Mouse (Mus musculus): ENCODE measurements around the gene Plekhh1. TPM values are rescaled to one million over a fixed set of nuclear protein-coding genes. Genes with fewer than 3 reads are reported as not detected.
"Not testable (repeated sequence)": the region's sequence is repeated elsewhere in the genome, so short reads cannot be mapped to it uniquely, and the experiment has no call there.

Plekhh1 gene
- total RNA-seq, 2 experiments from 2014 or later = 2.6 to 3.6 TPM

DNA sequence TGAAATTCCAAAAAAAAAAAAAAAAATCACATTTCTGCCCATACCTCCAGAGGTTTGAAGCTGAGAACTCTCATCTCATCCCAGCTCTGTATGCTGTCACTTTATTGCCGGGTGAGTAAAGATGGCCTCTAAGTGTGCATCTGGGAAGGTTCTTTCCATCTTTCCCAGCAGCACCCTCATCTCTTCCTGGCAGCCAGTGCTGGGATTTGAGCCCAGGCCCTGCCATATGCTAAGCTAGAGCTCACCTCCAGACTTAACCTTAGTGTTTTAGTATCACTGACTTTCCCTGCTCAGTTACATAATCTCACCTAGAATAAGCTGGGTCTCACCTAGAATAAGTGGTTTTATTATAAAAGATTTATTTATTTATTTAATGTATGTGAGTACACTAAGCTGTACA, 7.1 kb upstream of the Plekhh1 start:
- intact Hi-C loops (cut with DNase I) = loop anchor here (2.0 kb wide), 1 partner anchor 101 kb away; no protein-coding TSS in a partner anchor
- no peak for DNase-seq (ENCODE audit: low spot score)

DNA sequence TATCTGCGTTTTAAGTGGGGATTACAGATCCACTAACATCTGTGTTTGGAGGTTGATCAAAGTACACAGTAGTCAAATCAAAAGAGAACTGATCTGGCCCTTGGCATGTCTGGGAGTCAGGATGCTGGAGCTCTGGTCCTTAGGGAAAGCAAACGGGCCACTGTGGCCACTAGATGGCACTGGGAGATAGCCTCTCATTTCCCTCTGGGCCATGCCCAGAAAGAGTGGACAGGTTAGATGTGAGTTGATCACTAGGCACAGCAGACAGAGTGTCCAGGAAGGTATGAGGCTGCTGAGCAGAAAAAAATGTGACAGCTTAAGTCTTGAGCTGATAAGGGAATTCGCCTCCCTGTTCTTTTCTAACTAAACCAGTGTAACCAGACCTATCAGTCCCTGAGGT, 6.1 kb upstream of the Plekhh1 start:
- intact Hi-C loops (cut with DNase I) = loop anchor here (1.0 to 2.0 kb wide), 2 partner anchors 69 to 102 kb away; no protein-coding TSS in a partner anchor

DNA sequence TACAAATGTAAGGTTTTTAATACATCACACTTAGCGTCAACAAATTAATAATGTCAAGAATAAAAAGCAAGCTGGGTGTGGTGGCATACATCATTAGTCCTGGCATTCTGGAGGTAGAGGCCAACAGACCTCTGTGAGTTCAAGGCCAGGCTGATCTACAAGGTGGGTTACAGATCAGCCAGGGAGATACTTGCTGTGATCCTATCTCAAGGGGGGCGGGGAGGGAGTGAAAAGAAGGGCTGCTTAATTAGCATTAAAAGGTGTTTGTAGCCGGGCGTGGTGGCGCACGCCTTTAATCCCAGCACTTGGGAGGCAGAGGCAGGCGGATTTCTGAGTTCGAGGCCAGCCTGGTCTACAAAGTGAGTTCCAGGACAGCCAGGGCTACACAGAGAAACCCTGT, 1.4 kb upstream of the Plekhh1 start:
- DNase-seq (ENCODE audit: low spot score) = not testable (repeated sequence)

More for the DNA sequence above, 6.1 kb upstream of the Plekhh1 start:
- no peak for DNase-seq (ENCODE audit: low spot score)

DNA sequence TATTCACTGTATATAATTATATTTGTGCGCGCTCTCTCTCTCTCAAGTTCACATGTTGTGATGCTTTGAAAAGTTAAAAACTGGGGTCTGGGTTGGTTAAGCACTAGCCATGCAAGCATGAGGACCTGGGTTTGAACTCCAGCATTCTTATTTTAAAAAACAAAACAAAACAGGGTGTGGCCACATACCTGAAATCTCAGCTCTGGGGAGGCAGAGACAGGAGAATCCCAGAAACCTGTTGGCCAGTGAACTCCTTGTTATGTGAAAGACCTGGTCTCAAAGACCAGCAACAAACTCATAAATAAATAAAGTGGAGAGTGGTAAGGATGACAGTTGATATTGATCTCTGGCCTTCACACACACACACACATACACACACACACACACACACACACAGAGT, 5.4 kb downstream of the Plekhh1 start:
- intact Hi-C loops (cut with DNase I) = no loop called here
- no peak for DNase-seq (ENCODE audit: low spot score)

More for the DNA sequence above, 1.4 kb upstream of the Plekhh1 start:
- intact Hi-C loops (cut with DNase I) = not testable (repeated sequence)

DNA sequence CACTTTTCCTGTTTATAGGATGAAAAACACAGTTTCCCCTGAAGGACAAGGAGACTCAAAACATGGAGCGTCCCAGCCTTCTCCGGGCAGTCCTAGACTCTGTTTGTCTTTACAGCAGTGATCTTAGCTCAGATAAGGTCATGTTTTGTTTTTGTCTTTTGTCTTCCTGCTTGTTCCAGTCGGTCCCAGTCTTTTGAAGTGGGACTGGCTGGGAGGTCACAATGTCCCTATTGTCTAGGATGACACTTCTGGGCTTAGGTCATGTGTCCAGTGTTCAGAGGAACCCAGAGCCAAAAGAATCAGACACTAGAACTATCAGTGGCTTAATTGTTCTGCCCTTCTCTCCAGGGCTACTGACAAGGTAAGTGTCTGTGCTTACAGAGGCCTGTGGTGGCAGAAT, 6.4 kb downstream of the Plekhh1 start:
- DNase-seq (ENCODE audit: low spot score) = no peak
- intact Hi-C loops (cut with DNase I) = no loop called here

DNA sequence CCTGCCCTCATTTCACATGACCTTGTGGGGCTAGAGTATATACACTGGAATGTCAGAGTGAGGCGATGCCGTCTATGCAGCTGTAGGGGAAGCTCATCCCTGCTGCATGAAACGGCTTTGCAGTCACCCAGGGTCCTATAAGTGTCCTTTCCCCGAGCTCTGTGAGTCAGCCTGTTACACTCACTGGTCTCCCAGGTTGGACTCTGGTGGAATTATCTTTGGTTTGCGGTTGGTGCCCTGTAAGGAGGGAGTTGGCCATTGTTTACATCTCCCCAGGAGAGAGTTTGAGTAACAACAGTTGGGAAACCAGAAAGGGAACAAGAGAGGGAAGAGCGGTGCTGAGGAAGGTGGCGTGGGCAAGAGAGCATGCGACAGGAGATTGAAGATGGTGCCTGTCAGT, 10.7 kb downstream of the Plekhh1 start:
- intact Hi-C loops (cut with DNase I) = no loop called here

DNA sequence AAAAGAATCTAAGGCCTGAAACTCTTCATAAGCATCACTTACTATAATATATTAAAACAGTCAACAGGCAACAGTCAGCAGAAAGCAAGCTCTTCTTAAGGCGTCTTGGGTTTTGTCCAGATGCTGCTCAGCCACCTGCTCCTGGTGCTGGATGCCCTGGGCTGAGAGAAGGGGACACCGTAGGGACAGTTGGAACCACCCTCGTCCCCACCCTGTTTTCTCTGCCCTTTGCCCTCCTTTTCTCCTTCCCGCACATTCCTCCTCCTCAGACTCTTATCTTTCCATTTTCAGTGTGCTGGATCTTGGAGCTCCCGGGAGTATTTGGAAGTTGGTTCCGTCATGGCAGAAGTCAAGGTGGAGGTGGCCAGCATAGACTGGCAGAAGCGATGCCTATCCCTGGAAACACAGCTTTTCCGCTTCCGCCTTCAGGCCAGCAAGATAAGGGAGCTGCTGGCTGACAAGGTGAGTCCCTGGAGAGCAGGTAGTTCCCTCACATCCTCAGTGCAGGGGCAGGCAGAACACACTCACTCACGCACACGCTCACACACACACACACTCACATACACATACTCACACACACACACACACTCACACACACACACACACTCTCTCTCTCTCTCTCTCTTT, 11.4 kb downstream of the Plekhh1 start:
- DNase-seq (ENCODE audit: low spot score) = no peak
- intact Hi-C loops (cut with DNase I) = no loop called here

More for the DNA sequence above, 10.7 kb downstream of the Plekhh1 start:
- no peak for DNase-seq (ENCODE audit: low spot score)

DNA sequence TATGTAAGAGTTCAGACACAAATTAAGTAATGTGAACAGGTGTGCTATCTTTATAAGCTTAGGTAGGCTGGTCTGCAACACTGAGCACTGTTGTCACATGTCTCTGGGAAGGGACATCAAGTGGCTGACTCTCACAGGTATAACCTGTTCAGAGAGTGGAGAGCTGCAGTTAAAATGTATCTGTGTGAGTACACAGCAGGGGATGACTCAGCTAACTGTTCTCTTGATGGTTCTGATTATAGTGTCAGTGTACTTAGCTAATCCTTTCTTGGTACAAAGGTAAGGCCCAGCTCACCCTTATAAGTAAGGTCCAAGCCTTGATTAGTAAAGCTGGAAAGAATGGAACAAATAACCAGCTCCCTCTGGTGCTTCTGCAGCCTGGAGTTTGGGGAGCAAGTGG, 12.5 kb downstream of the Plekhh1 start:
- intact Hi-C loops (cut with DNase I) = no loop called here
- DNase-seq (ENCODE audit: low spot score) = no peak

DNA sequence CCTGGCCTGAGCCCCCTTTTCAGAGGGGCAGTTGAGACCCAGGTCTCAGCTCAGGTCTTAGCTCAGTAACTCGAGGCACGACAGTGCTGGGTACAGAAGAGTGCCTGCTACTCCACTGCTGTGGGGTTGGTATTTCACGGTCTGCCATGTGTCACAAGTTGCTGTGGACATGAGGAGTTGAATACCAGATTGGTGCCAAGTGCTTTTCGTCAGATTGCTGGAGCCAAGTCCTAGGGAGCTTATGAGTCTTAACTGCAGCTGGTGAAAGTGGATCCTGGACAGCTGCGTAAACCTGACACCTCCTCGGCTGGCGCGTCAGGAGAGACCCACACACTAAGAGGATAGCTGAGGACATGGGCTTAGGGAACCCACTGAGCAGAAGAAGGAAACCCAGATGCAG, 15.7 kb downstream of the Plekhh1 start:
- intact Hi-C loops (cut with DNase I) = no loop called here
- DNase-seq (ENCODE audit: low spot score) = peak; percentile 31

DNA sequence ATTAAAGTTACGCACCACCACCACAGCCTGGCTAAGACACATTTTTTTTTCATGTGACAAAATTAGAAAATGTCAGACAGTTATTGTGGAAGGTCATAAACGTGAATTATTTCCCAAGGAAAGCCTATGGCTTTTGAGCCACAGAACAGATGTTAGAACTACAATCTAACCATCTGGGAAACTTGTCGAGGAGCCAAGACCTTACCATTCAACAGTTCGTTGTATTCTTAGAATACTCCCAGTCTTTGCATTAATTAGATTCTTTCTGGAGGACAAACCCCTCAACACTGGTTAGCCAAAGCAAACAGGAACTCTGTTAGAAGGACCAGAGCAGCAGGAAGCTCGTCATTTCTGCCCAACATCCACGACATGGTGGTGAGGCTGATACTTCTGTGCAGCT, 17.2 kb downstream of the Plekhh1 start:
- DNase-seq (ENCODE audit: low spot score) = no peak
- intact Hi-C loops (cut with DNase I) = no loop called here

DNA sequence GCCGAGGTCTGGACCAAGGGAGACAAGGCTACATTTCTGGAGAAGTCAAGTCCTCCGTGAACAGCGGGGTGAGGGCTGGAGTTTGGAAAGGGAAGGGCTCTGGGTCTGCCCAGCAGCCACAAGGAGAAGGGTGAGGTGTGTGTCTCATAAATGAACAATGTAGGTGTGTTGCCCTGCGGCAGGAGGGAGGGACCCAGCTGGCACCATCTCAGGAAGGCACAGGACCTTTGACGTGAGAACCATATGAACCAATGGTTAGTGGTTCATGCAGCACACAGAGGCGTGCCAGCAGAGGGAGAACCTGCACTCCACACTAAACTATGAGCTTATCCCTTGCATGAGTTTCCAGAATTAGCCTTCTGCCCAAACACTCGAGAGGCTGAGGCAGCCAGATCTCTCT, 18.2 kb downstream of the Plekhh1 start:
- intact Hi-C loops (cut with DNase I) = no loop called here

DNA sequence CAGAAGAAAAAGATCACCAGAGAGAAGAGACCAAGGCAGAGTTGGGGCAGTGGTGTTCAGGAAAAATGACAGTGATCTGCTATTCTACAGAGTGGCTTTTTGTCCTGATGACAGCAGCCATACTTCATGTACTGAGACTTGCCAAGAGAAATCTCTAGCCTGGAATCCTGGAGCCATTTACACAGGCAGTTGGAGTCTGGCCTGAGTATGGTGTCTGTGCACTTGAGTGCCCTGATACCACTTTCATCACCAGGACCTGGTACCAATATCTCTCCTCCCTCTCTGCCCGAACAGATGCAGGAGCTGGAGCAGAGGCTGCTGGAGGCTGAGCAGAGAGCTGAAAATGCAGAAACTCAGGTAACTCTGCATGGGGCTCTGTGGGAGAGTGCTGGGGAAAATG, 19.9 kb downstream of the Plekhh1 start:
- no peak for DNase-seq (ENCODE audit: low spot score)
- intact Hi-C loops (cut with DNase I) = no loop called here

More for the DNA sequence above, 18.2 kb downstream of the Plekhh1 start:
- DNase-seq (ENCODE audit: low spot score) = no peak

DNA sequence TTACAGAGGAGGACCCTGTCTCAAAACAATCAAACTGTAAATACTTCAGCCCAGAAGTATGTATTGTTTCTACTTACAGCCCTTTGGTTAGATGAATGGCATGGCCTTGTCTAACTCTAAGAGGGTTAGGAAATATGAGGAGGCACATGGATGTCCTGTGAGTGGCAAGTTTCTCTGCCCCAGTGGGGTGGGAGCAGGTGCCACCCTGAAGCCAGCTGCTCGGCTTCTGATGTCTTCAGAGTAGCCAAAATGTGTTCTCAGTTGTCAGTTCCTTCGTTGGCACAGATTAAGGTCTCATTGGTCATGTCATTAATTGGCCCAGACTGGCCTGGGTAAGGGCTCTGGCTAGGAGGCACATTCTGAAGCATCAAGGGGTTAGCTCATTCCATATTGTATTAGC, 20.8 kb downstream of the Plekhh1 start:
- no peak for DNase-seq (ENCODE audit: low spot score)
- intact Hi-C loops (cut with DNase I) = no loop called here

DNA sequence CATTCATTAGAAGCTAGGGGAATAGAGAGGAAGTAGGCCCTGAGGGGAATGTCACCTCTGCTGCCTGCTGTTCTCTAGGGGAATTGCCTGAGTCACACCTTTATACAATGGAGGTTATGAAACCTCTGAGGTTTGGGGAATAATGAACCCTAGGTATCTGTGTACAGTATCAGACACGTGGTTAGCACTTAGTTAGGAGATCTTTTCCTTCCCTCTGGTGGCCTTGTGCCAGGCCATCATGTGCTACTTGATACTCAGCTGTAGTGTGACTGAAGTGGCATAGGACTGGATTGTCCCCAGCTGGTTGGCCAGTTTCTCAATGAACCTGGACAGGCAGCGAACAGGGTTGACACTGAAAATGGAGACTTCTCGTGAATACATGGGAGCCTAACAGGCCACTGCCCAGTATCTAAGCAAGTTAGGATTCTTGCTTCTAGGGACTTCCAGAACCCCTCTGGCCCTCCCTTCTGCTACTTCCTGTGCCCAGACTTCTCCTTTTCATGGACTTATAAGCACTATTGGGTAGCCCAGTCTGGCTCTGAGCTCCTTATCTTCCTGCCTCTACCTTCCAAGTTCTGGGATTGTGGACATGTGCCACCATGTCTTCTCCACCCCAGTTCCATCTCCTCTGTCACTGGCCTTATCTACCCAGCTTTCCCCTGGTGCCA, 21.7 kb downstream of the Plekhh1 start:
- no peak for DNase-seq (ENCODE audit: low spot score)
- intact Hi-C loops (cut with DNase I) = no loop called here

DNA sequence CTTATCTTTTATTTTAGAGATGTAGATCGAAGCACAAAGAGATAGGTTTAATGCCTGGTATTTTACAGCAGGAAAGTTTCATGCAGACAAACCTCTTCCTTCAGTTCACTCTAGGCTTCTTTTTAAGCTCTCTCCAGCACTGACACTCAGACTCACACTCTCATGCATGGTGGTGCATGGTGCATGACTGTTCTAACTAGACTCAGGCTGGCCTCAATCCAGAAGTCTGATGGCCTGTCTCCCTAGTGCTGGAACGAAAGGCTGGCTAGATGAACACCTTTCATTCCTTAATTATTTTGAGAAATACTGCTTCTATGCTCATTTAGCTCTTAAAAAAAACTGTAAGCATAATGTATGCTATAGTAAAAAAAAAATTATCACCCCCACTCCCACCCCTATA, 23.1 kb downstream of the Plekhh1 start:
- no peak for DNase-seq (ENCODE audit: low spot score)
- intact Hi-C loops (cut with DNase I) = no loop called here

DNA sequence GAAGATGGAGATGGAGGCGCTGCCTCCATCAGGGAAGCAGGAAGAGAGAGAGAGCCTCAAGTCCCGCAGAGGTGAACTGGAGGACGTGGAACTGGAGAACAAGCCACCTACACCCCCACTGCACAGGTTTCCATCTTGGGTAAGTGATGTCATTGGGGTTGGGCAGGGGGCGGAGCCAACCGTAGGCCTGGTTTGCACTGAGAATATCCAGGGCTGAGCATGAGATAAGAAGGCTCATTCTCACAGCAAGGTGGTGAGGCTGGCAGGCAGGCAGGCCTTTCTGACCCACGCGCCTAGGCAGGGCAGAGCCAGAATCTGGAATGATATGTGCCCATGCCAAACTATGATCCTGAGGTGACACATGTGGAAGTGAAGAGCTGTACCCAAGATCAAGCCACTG, 26.3 kb downstream of the Plekhh1 start:
- intact Hi-C loops (cut with DNase I) = no loop called here

DNA sequence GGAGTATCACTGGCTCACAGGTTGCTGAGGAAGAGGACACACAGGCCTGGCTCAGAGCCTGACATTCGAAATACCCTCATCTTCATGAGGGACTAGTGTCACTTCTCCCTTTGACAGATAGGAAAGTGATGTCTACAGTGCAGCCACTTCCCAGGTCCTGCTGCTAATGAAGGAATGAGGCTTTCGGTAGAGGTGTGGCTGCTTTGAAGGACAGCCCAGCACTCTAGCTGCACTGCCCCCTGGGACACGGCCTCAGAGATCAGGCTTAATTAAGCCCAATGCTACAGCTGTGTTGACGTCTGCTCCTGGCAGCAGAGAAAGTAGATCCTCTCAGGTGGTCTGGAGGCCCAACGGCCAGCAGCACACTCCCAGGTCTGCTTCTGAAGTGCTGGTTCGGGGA, 30.6 kb downstream of the Plekhh1 start:
- intact Hi-C loops (cut with DNase I) = no loop called here
- no peak for DNase-seq (ENCODE audit: low spot score)

More for the DNA sequence above, 26.3 kb downstream of the Plekhh1 start:
- peak; percentile 23 for DNase-seq (ENCODE audit: low spot score)

DNA sequence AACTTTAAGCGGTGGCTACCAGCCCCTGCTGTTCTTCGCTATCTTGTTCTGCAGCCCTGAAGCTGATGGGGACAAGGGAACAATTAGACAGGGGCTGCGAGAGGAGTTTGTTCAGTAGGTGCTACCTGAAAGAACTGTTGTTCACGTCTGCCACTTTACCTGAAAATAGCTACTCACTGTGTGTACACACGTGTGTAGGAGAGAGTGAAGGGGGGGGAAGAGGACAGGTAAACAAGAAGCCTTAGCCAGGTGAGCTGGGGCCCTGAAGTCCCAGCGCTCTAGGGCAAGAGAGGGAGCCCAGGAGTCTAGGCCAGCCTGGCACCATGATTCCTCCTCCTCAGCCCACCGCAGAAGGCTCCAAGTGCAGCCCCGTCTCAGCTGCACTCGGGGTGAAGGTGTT, 31.2 kb downstream of the Plekhh1 start:
- intact Hi-C loops (cut with DNase I) = no loop called here

DNA sequence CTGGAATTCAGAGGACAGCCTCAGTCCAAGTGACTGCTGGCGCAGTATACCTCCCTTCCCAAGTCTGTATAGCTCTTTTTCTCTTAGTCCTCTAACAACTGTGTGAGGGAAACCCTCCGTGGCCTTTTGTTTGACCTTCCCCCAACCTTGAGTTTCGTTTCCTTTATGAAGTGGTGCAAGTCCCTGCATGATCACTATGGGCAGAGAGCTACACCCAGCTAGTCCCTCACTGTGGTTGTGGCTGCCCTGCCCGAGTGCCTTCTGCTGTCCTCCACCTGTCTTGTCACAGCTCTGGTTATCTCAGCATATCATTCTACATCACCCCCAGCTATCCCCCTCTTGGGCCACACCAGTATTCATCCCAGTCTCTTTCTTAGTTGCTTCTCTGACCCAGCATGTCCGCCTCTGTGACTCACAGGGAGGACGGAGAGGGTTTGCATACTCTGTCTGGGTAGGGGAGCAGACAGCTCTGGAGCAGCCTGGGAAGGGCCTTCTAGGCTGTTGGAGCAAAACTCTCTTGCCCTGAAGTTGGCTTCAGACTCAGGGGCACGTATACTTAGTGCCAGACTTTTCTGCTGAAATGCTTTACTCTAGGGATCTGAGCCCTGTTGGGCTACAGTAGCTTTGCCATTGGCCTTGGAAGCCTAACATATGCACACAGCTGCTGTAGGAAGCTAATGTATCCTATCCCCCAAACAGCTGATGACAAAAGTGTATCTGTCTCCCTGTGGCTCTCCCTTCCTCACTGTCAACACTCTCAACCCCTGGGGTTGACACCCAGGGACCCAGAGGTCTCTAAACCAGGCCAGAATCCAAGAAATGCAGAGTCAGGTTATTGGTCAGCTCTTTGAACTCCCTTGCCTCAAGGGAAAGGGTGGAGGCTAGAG, 32.0 kb downstream of the Plekhh1 start:
- intact Hi-C loops (cut with DNase I) = no loop called here
- no peak for DNase-seq (ENCODE audit: low spot score)

More for the DNA sequence above, 31.2 kb downstream of the Plekhh1 start:
- no peak for DNase-seq (ENCODE audit: low spot score)

DNA sequence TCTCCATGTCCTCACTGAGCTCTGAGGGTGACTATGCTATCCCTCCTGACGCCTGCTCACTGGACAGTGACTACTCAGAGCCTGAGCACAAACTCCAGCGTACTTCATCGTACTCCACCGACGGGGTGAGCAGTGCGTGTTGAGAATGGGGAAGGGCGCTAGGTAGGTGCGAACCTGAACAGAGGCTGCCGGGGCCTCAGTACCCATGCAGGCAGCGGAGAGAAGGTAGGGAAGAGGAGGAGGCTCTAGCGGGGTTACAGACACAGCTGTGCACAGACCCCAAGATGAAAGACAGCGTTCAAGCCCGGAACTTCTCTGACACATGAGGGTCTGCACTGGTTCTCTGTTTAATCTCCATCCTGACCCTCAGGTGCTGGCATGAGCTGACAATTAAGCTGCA, 35.5 kb downstream of the Plekhh1 start:
- no peak for DNase-seq (ENCODE audit: low spot score)
- intact Hi-C loops (cut with DNase I) = no loop called here

DNA sequence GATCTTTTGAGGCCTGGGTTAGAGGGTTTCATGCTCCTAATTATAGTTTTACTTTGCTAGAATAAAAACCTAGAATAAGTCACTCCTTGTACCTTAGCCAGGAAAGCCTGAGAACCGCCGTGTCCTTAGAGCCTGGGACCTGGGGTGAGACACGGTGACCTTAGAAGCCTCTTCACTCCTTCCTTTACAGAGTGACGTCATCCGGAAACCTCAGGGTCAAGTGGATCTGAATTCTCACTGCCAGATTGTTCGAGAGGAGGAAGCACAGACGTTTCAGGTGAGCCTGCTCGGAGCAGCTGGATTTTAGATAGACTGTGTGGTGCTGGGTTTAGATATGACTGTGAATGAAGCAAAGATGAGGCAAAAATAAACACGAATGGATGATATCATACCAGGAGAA, 37.5 kb downstream of the Plekhh1 start:
- DNase-seq (ENCODE audit: low spot score) = no peak
- intact Hi-C loops (cut with DNase I) = no loop called here
